Mouse (Mus musculus) ES-Bruce4 (cell line): ENCODE data around the gene C1qtnf4.

Experiments
- CTCF ChIP-seq: IDR thresholded peaks from one replicate; pipeline ENCODE4 v1.8.1; 2011; ENCODE audit warnings: low read depth, low read length
- POLR2A ChIP-seq: IDR thresholded peaks from one replicate; pipeline ENCODE4 v1.8.1; 2011; ENCODE audit warnings: low read length; ENCODE audit not compliant: insufficient read depth

GRCm38 (mm10) chr2:90917999-90918698 lies 32.5 kb downstream of the C1qtnf4 start:
- TF ChIP-seq CTCF = no peak
- TF ChIP-seq POLR2A = no peak
